Mouse (Mus musculus): ENCODE data around the gene Fam57b. TPM values are rescaled to one million over a fixed set of nuclear protein-coding genes. Genes with fewer than 3 reads are reported as not detected.

Fam57b gene
- polyA plus RNA-seq, 1 experiment from 2014 or later: 0.74 TPM

DNA sequence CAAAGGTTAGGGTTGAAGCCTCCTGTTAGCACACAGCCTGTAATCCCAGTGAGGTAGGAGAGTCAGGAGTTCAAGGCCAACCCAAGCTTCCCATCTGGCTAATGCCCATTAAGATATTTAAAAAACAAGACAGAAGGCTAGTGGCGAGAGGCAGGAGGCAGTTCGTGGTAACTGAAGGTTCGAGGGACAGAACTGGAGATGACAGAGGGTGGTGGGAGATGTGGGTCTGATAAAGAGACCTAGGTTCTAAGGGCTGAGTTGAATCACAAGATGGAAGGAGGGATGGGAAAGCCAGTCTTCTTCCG is 49.6 kb downstream of the Fam57b start, which contains the start of gene Doc2a:
Gene Doc2a (plus strand): TSS at position 301 of the 305 bp plus-strand sequence.
- H3K36me3 ChIP-seq: peaks cover 5% of the 10 kb centered on the region; the same call in 1 of the 2 replicates
- 25% methylated on average over 4 of the region's 4 CpGs for WGBS
- ATAC-seq (ENCODE audit: insufficient read depth, low FRiP score, low read depth): no peak
- H3K4me3 ChIP-seq (replicated peaks): peak within 1 kb of the TSS; percentile 52
- H3K27ac ChIP-seq: no peak within 1 kb of the TSS
- H3K9me3 ChIP-seq: no peaks in the 10 kb centered on the region
- peak within 1 kb of the TSS; percentile 22; the same call in 1 of the 2 replicates for H3K9ac ChIP-seq
- peaks cover 15% of the 10 kb centered on the region for H3K4me1 ChIP-seq
- H3K4me2 ChIP-seq: peak within 1 kb of the TSS; percentile 99
- peaks cover 22% of the 10 kb centered on the region for H3K27me3 ChIP-seq (replicated peaks)

DNA sequence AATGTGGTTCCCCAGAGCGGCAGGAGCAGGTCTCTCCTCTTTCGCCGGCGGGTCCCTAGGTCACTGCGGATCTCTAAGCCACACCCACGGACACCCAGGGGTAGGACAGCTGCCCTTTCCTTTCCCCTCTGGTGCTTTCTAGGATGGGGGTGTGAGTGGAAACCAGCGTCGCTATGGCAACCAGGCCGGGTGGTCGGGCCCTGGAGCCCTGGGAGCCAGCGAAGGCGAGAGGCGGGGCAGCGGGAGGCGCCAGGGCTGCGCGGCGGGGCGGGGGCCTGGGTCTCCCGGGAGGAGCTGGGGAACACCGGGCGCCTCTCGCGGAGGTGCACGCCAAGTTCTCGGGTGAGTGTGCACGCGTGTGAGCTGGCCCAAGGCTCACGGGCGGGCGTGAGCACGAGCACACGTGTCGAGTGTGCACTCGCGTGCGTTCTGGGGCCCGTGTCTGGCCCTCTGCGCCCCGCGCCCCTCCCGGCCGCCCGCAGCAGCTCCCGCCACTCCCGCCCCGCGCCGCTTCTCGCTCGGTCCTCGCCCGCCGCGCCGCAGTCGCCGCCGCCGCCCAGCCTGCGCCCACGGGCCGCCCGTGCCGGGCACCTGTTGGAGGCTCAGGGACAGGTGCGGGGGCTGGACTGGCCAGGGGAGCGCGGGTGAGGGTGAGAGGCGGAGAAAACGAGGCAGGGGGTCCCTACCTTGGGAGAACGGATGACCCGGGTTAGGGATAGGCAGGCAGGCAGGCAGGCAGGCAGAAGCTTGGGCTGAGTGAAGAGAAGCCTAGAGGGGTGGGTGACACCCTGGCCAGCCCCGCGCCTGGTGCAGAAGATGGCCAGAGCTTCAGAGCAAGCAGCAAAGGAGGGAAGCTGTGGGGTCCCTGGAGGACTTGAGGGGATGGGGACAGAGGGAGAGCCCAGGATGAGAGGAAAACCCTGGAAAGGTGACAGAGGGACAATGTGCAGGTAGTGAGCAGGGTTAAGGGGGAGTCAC is 50.2 kb downstream of the Fam57b start:
- Histone ChIP-seq H3K9ac (peak overlapping the region; percentile 22; the same call in 1 of the 2 replicates), H3K9me3 (no peaks in the 10 kb centered on the region), H3K4me1 (peaks cover 15% of the 10 kb centered on the region), H3K4me3 (replicated peaks) (peak overlapping the region; percentile 52), H3K4me2 (peak overlapping the region; percentile 99), H3K36me3 (peaks cover 10% of the 10 kb centered on the region; the same call in 1 of the 2 replicates), H3K27me3 (replicated peaks) (peaks cover 22% of the 10 kb centered on the region), H3K27ac (no peak overlapping the region)
- 2% methylated on average over 69 of the region's 74 CpGs for WGBS
- no peak; the same call in 1 of the 2 replicates for ATAC-seq (ENCODE audit: insufficient read depth, low FRiP score, low read depth)

DNA sequence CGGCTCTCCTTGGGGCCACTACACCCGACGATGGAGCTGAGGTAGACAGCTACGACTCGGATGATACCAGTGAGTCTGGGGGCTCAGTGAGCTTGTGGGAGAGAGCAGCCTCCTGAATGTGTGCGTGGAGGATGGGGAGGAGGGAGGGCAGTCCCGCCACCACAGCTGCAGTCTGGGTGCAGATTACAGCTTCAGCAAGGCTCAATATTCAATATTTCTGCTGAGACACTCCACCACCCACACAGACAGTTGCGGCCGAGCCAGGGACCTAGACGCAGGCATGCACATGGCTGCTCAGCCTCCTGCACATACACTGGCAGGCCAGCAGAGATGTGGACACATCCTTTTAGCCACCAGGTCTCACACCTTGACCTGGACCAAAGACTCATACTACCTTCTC is 51.3 kb downstream of the Fam57b start:
- WGBS: 21% methylated on average over 10 of the region's 10 CpGs
- peaks cover 22% of the 10 kb centered on the region for H3K27me3 ChIP-seq (replicated peaks)
- no peak overlapping the region for H3K27ac ChIP-seq
- ATAC-seq (ENCODE audit: insufficient read depth, low FRiP score, low read depth): no peak
- peaks cover 15% of the 10 kb centered on the region for H3K4me1 ChIP-seq
- peaks cover 21% of the 10 kb centered on the region; the same call in 1 of the 2 replicates for H3K36me3 ChIP-seq
- H3K4me3 ChIP-seq (replicated peaks): no peak overlapping the region
- no peak overlapping the region for H3K9ac ChIP-seq
- H3K9me3 ChIP-seq: no peaks in the 10 kb centered on the region
- peak overlapping the region; percentile 99 for H3K4me2 ChIP-seq

DNA sequence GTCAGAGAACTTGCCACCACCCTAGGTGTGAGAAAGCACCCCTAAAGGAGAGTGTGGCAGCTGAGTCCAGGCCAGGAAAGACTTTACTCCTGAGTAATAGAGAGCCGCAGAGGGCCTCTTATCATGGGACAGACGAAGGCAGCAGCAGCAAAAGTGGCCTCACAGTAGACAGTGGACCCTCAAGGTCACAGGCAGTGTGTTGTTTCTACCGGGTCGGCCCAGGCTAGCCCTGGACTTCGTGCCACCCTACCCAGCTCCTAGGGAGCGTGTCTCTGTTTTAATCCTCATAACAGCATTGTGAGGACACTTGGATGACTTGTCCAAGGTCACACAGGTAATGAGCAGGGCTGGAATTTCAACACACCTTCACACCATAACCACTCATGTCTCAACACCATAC is 52.7 kb downstream of the Fam57b start:
- no peak overlapping the region for H3K9ac ChIP-seq
- WGBS: 71% methylated on average over 6 of the region's 6 CpGs
- ATAC-seq (ENCODE audit: insufficient read depth, low FRiP score, low read depth): no peak
- no peaks in the 10 kb centered on the region for H3K9me3 ChIP-seq
- H3K4me1 ChIP-seq: peaks cover 15% of the 10 kb centered on the region
- H3K36me3 ChIP-seq: peaks cover 27% of the 10 kb centered on the region
- no peak overlapping the region for H3K27ac ChIP-seq
- H3K27me3 ChIP-seq (replicated peaks): peaks cover 22% of the 10 kb centered on the region
- H3K4me3 ChIP-seq (replicated peaks): no peak overlapping the region
- no peak overlapping the region for H3K4me2 ChIP-seq

DNA sequence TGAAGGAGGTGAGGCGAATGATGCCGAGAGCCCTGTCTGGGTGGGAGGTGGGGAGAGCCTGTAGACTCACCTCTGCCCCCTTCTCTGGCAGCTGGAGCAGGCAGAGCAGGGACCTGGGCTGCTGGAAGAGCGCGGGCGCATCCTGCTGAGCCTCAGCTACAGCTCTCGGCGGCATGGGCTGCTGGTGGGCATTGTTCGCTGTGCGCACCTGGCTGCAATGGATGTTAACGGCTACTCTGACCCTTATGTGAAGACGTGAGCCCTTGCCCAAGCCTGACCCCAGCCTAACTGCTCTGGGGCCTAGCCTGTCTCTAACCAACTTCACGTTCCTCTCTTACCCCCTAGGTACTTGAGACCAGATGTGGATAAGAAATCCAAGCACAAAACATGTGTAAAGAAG is 53.7 kb downstream of the Fam57b start:
- H3K27ac ChIP-seq: no peak overlapping the region
- H3K9ac ChIP-seq: no peak overlapping the region
- H3K4me3 ChIP-seq (replicated peaks): no peak overlapping the region
- H3K27me3 ChIP-seq (replicated peaks): peaks cover 22% of the 10 kb centered on the region
- H3K9me3 ChIP-seq: no peaks in the 10 kb centered on the region
- H3K4me2 ChIP-seq: no peak overlapping the region
- ATAC-seq (ENCODE audit: insufficient read depth, low FRiP score, low read depth): no peak
- peaks cover 33% of the 10 kb centered on the region for H3K36me3 ChIP-seq
- peaks cover 15% of the 10 kb centered on the region for H3K4me1 ChIP-seq
- WGBS: 52% methylated on average over 12 of the region's 12 CpGs

DNA sequence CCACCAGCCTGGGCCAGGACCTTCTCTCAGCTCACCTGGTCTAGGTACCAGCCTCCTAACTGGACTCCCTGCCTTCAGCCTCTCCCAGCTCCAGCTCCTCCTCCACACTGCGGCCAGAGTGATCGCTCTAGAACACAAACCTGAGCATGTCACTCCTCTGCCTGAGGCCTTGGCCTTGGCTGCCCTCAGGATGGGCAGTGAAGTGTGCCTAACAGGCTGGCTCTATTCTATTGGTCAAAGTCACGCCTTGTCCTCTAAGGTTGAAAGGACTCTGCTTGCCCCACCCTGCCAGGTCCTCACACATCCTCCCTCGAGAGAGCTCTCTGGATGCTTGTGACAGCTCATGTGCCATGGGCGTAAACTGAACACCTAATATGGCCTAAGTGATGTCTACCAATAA is 56.0 kb downstream of the Fam57b start:
- H3K4me2 ChIP-seq: no peak overlapping the region
- no peak overlapping the region for H3K4me3 ChIP-seq (replicated peaks)
- H3K9ac ChIP-seq: no peak overlapping the region
- ATAC-seq (ENCODE audit: insufficient read depth, low FRiP score, low read depth): no peak
- WGBS: 88% methylated on average over 5 of the region's 5 CpGs
- peaks cover 13% of the 10 kb centered on the region for H3K27me3 ChIP-seq (replicated peaks)
- peaks cover 2% of the 10 kb centered on the region; the same call in 1 of the 2 replicates for H3K4me1 ChIP-seq
- H3K27ac ChIP-seq: no peak overlapping the region
- H3K9me3 ChIP-seq: no peaks in the 10 kb centered on the region
- peaks cover 35% of the 10 kb centered on the region for H3K36me3 ChIP-seq

DNA sequence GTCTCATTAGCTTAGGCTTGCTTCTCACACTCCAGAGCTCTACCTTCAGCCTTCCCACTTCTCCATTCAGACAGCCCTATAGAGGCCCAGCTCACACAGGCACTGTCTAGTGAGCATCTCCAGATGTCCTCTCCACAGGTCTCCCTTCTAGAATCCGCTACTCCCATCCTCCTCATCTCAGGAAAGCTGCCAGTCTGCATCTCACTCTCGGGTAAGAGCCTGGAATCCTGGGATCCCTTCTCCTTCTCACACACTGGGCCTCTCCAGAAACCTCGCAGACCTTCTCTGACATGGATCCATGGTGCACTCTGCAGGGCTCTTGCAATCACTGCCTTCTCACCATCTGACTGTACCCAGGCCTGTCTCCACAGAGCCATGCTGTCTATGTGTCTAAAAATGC is 58.2 kb downstream of the Fam57b start:
- peaks cover 39% of the 10 kb centered on the region for H3K36me3 ChIP-seq
- ATAC-seq (ENCODE audit: insufficient read depth, low FRiP score, low read depth): no peak
- H3K9ac ChIP-seq: no peak overlapping the region

DNA sequence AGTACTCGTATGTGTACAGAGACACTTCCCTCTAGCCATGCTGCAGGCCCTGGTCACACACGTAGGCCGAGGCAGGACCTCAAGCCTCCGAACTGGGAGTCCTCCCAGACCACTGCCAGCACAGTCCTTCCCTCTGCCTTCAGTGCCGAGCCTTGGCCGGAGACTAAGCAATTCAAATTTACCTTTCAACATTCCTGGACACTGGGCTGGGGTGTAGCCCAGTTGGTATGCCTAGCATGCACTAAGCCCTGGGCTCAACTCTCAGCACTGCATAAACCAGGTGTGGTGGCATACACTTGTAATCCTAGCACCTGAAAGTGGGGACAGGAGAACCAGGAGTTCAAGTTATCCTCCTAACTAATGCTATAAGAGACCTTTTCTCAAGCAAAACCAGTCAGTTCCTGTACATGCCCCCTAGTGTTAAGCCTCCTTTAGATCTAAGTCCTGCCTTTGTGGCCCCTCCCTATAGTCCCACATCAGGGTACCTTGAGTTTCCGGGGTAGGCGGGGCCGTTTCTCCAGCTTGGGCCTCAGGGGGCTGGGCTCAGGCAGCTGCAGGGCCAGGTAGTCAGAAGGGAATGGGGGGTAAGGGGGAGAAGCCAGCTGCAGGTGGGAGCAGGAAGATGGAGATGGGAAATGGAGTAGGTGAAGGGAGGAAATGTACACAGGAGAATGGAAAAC is 59.4 kb downstream of the Fam57b start:
- 65% methylated on average over 9 of the region's 9 CpGs for WGBS
- Histone ChIP-seq H3K36me3 (peaks cover 36% of the 10 kb centered on the region), H3K27me3 (replicated peaks) (no peaks in the 10 kb centered on the region)

More for the DNA sequence above, 58.2 kb downstream of the Fam57b start:
- WGBS: 89% methylated on average over 3 of the region's 3 CpGs
- H3K4me1 ChIP-seq: peaks cover under 1% of the 10 kb centered on the region; the same call in 1 of the 2 replicates
- no peaks in the 10 kb centered on the region for H3K27me3 ChIP-seq (replicated peaks)
- H3K4me2 ChIP-seq: no peak overlapping the region
- H3K9me3 ChIP-seq: no peaks in the 10 kb centered on the region
- no peak overlapping the region for H3K27ac ChIP-seq
- no peak overlapping the region for H3K4me3 ChIP-seq (replicated peaks)

DNA sequence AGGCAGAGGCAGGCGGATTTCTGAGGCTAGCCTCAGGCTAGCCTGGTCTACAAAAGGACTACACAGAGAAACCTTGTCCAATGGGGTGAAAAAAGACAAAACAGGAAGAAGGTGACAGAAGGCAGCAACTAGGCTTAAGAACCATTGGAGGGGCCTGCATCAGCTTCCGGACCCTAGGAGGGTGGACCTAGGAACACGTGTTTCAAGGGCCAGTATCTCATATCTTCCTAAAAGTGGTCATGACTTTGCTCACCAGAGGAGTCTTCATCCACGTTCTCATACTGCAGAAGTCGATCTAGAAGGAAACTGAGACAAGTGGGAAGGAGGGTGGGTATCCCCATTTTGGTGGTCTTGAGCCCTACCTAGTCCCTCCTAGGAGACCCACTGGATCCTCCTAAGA is 63.5 kb downstream of the Fam57b start:
- peak overlapping the region; percentile 90; the same call in 1 of the 2 replicates for H3K27ac ChIP-seq

More for the DNA sequence above, 59.4 kb downstream of the Fam57b start:
- no peak overlapping the region for H3K27ac ChIP-seq
- no peaks in the 10 kb centered on the region for H3K9me3 ChIP-seq
- peak; percentile 25; the same call in 1 of the 2 replicates for ATAC-seq (ENCODE audit: insufficient read depth, low FRiP score, low read depth)
- no peak overlapping the region for H3K4me2 ChIP-seq
- peaks cover 7% of the 10 kb centered on the region for H3K4me1 ChIP-seq
- no peak overlapping the region for H3K4me3 ChIP-seq (replicated peaks)
- H3K9ac ChIP-seq: no peak overlapping the region

DNA sequence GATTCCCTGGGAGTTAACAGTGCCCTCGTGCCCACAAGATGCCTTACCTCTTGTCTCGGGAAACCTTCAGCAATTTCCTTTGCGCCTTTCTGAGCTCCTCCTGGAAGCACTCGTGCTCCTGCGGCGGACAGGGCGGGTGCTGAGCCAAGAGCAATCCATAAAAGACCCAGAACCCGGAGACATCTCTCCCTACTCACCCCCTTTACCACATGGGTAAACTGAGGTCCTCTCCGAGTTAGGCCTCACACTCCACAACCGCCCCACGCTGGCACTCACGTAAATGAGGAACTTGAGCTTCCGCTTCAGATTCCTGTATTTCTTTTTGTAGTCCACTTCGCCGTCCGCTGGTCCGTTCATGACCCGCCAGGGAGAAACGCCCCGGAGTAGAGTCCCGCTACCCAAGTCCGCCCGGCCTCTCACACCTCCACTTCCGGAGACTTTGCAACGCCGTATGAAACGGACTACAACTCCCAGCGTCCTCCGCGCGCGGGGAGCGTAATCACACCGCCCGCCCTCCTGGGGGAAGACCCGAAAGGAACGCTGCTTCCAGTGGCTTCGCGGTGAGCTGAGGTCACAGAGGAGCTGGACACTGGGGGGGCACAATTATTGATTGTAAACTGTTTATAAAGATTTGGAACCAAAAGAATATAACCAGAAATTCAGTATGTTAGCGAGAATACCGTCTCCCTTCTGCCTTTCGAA is 64.1 kb downstream of the Fam57b start, which contains the start of gene Hirip3:
Gene Hirip3 (plus strand): TSS at position 544 of the 702 bp plus-strand sequence.
- H3K36me3 ChIP-seq: peaks cover 30% of the 10 kb centered on the region
- peak within 1 kb of the TSS; percentile 90 for H3K27ac ChIP-seq
- peak; percentile 92 for ATAC-seq (ENCODE audit: insufficient read depth, low FRiP score, low read depth)
- peaks cover 27% of the 10 kb centered on the region for H3K4me1 ChIP-seq
- H3K27me3 ChIP-seq (replicated peaks): no peaks in the 10 kb centered on the region
- H3K9me3 ChIP-seq: no peaks in the 10 kb centered on the region
- H3K4me3 ChIP-seq (replicated peaks): peak within 1 kb of the TSS; percentile 71
- H3K9ac ChIP-seq: peak within 1 kb of the TSS; percentile 57
- H3K4me2 ChIP-seq: peak within 1 kb of the TSS; percentile 90
- WGBS: 1% methylated on average over 42 of the region's 42 CpGs

More for the DNA sequence above, 63.5 kb downstream of the Fam57b start:
- no peak for ATAC-seq (ENCODE audit: insufficient read depth, low FRiP score, low read depth)
- Histone ChIP-seq H3K36me3 (peaks cover 24% of the 10 kb centered on the region; the same call in 1 of the 2 replicates), H3K4me3 (replicated peaks) (peak overlapping the region; percentile 71), H3K4me1 (peaks cover 27% of the 10 kb centered on the region), H3K9ac (peak overlapping the region; percentile 57), H3K4me2 (peak overlapping the region; percentile 90), H3K27me3 (replicated peaks) (no peaks in the 10 kb centered on the region), H3K9me3 (no peaks in the 10 kb centered on the region)
- 61% methylated on average over 5 of the region's 5 CpGs for WGBS

DNA sequence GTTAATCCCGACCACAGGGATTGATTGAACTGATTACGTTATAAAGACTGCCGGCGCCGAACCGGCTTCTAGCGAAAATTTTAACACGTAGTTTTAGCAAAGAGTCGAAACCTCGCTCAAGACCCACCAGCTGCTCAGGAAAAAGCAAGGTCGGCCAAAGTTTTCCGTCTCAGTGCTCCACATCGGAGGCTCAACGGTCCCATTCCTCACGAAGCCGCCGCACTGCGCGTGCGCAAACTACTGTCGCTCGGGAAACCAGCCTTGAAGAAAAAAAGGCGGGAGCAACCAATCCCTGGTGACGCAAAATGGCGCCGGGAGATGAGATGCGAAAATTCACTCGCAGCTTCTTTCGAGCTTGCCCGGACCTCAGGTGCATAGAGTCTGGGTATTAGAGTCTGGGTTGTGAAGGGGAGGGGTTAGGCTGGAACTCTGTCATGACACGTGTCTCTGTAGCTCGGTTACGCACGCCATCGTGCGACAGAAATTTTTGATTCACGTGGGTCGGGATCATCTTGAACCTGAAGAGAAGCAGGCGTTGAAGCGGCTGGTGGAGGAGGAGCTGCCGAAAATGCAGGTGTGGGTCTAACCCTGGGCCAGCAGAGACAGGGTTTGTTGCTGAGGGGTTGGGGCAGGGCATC is 64.8 kb downstream of the Fam57b start, which contains the start of gene Ino80e:
Gene Ino80e (minus strand): TSS at position 231 of the 638 bp plus-strand sequence.
- H3K36me3 ChIP-seq: peaks cover 35% of the 10 kb centered on the region
- H3K4me3 ChIP-seq (replicated peaks): peak within 1 kb of the TSS; percentile 71
- under 1% methylated on average over 41 of the region's 41 CpGs for whole genome bisulfite sequencing
- H3K9ac ChIP-seq: peak within 1 kb of the TSS; percentile 57
- no peaks in the 10 kb centered on the region for H3K27me3 ChIP-seq (replicated peaks)
- no peaks in the 10 kb centered on the region for H3K9me3 ChIP-seq
- ATAC-seq (ENCODE audit: insufficient read depth, low FRiP score, low read depth): peak; percentile 65; the same call in 1 of the 2 replicates
- H3K27ac ChIP-seq: peak within 1 kb of the TSS; percentile 90
- H3K4me1 ChIP-seq: peaks cover 27% of the 10 kb centered on the region
- peak within 1 kb of the TSS; percentile 90 for H3K4me2 ChIP-seq
